Mouse (Mus musculus): ENCODE data around the gene Lingo2.

DNA sequence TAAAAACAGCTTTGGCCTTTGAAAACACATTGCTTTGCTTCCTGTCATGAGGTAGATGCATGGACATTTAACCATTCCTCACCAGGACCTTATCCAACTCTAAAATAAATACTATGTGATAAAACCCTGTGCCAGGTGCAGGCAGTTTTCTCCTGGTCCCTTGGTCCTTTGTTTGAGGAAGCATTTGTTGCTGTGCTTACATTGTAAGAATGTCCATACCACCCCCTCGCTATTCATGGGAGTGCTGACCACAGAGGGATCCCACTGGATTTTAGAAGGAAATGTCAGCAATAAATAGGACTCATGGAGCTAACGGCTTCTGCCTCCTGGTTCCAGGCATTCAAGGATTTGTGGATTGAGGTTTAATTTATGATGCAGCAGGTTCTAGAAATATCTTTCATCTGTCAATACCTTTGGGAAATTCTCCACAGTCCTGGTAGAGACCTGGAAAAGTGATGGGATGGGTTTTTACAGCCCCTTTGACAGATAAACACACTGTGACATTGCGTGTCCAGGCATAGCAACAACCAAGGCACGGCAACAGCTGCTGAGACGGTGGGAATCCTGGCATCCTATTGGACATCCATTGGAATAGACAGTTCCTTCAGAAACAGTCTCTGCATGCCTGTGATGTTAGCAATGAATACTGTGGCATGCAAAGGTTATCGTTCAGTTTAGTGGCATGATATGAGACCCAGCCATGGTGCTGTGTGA lies 1143.9 kb downstream of the Lingo2 start:
- TF ChIP-seq POLR2A (IDR thresholded peaks at IDR 0.05; ENCODE audit: control insufficient read depth in 1 of 2, insufficient read depth in 1 of 2, low read depth in 1 of 2, low read length in 2 of 2, poor library complexity in 1 of 2) (no peak), POLR2AphosphoS2 (IDR thresholded peaks at IDR 0.05; ENCODE audit: low read length) (no peak), CTCF (IDR thresholded peaks at IDR 0.05 in 2 of 3, conservative IDR thresholded peaks at IDR 0.05 in 1 of 3; ENCODE audit: control insufficient read depth in 1 of 3, insufficient read depth in 1 of 3, low read depth in 2 of 3, low read length in 3 of 3, poor library complexity in 1 of 3, severe bottlenecking in 1 of 3) (no peak), GATA1 (IDR thresholded peaks at IDR 0.05; ENCODE audit: low read depth, low read length) (no peak), EP300 (IDR thresholded peaks at IDR 0.05; ENCODE audit: low read depth in 1 of 2, low read length in 2 of 2) (no peak), TCF12 (IDR thresholded peaks at IDR 0.05; ENCODE audit: low read depth, low read length) (no peak), CHD2 (IDR thresholded peaks at IDR 0.05; ENCODE audit: low read length) (no peak), USF1 (IDR thresholded peaks at IDR 0.05; ENCODE audit: low read depth, low read length) (no peak), MAFK (IDR thresholded peaks at IDR 0.05; ENCODE audit: borderline replicate concordance, low read depth, low read length) (no peak), NRF1 (IDR thresholded peaks at IDR 0.05; ENCODE audit: insufficient read depth, low read depth, low read length, poor library complexity, severe bottlenecking) (no peak)

Data from MEL (cell line).